Mouse (Mus musculus): ENCODE data around the gene Casq1. TPM values are rescaled to one million over a fixed set of nuclear protein-coding genes. Genes with fewer than 3 reads are reported as not detected.

Gene Casq1
- not detected for polyA plus RNA-seq (2017; shearing (Covaris generic))

DNA sequence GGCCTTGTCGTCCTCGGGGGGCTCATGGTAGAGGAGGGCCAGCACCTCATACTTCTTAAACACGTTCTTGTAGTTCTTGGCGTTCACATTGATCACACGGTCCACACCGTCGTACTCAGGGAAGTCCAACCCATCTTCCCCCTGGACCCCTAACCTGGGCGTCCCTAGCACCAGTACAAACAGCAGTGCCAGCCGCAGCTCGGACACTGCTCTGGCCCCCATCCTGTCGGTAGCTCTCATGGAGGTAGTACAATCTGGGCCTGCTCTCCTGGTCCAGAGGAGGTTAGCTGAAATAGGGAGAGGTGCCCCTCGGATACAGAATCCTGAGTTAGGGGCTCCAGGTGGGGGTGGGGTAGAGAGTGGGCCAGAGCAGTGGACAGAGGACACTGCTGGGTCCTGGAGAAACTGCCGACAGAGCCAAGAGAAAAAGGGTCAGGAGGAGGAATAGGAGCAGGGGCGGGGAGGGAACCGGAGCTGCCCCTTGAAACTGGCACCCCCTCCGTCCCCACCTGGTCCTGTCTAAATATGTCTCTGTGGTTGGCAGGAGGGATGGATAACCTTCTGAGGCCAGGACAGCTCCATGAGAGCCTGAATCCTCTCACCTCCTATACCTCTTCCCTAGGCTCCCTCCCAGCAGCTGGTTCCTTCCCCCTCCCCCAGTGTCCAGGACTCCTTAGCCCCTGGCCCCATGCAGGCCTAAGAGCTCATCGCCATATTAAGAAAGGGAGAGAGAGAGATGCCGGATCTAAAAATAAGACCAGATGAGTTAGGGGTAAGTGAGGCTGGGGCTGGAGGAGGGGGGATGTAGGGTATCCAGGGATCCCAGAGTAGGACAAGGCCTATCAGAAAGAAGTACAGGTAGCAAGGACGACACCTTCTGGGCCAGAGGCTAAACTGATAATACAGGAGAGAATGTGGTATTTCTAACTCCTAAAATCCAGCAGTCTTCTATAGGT is at the start of gene Casq1:
Gene Casq1 (minus strand): TSS at position 418 of the 956 bp plus-strand sequence.

DNA sequence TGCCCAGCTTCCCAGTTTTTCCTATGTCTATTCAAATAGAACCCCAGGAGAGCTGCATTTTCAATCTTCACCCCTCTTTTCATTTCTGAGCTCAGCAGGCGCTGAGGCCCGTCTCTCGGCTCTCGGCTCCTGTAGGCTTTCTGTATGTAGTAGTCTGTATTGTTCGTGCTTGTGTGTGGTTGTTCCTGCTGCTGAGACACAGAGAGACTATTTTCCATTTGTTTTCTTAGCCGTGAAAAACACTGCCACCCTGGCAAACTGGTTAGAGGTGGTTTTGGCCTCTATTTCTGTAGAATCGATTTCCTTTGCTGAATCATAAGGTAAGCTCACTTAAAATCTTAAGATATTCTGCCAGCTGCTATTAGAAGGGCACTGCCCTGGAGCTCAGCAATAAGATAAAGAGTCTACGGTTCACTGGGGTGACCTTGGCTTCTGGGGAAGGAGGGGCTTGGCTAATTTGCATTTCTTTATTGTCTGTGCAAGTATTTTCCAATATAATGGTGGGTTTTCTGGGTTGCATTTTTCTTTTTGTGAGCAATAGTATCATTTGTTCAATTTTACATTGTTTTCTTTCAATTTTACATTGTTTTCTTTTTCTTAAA is 41.9 kb upstream of the Casq1 start, which contains the start of gene Igsf8:
Gene Igsf8 (plus strand): TSS at position 165 of the 602 bp plus-strand sequence.

DNA sequence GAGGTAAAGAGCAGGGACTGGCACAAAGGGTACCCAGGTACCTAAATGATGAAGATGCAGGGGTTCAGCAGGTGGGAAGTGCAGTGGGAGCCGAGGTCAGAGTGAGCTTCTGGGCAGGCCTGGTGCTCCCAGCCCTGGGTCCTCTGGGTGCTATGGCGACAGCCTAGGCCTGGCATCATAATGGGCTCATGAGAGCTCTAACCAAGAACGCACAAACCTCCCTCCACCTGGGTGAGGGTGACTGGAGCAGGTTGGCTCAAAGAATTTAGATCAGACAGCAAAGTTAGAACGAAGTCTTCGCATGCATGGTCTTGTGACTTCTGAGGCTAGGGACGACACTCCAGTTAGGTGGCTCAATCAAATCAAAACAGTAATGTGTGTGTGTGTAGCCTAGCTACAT is 38.6 kb upstream of the Casq1 start, which contains the start of gene Atp1a4:
Gene Atp1a4 (minus strand): TSS at position 101 of the 400 bp plus-strand sequence.

DNA sequence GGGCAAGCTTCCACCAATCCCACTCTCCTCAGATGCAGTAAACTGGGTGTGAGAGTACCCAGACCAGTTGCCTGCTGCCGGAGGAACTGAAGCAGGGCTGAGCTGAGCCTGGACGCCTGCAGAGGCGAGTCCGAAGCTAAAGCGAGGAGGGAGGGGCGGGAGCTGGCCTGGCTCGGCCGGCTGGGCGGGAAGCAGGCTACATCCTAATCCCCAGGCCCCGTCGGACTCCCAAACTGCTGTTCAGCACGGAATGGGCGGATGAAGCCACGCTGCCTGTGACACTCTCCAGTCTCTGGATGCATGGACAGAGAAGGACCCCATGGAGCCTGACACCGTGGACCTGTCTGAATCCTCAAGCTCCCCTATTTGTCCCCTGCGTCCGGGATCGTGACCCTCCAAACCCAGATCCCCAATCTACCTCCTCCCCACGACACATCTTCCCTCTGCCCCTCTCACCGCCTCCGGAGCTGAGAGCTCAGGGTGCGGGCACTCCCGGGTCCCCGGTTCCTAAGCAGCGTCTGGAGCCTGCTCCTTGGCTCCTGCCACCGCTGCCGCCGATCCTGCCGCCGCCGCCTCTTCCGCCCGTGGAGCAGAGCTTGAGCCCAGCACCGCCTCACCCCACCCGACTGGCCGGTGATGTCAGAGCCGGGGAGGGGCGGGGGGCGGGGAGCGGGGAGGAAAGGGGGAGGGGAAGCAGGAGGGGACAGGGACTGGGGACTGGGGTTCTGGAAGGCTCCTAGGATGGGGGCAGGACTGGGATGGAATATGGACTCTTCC is 13.3 kb downstream of the Casq1 start, which contains the start of gene Pea15a:
Gene Pea15a (minus strand): TSS at position 664 of the 777 bp plus-strand sequence.

Other genes with a start within 250 kb of the Casq1 start
- gene Vangl2, start 191.4 kb downstream of the Casq1 start, polyA plus RNA-seq (2017; shearing (Covaris generic)) = 2.1 TPM
- not detected for gene Nhlh1, start 162.3 kb downstream of the Casq1 start, polyA plus RNA-seq (2017; shearing (Covaris generic))
- 315 TPM for gene Copa, start 137.3 kb downstream of the Casq1 start, polyA plus RNA-seq (2017; shearing (Covaris generic))
- 167 TPM for gene Ncstn, start 137.1 kb downstream of the Casq1 start, polyA plus RNA-seq (2017; shearing (Covaris generic))
- 59.9 TPM for gene Pex19, start 93.1 kb downstream of the Casq1 start, polyA plus RNA-seq (2017; shearing (Covaris generic))
- 189 TPM for gene Dcaf8, start 71.8 kb downstream of the Casq1 start, polyA plus RNA-seq (2017; shearing (Covaris generic))
- gene Pea15a, start 13.1 kb downstream of the Casq1 start, polyA plus RNA-seq (2017; shearing (Covaris generic)) = 82.7 TPM
- not detected for gene Atp1a4, start 38.5 kb upstream of the Casq1 start, polyA plus RNA-seq (2017; shearing (Covaris generic))
- 41.7 TPM for gene Igsf8, start 41.8 kb upstream of the Casq1 start, polyA plus RNA-seq (2017; shearing (Covaris generic))
- 0.06 TPM for gene Atp1a2, start 78.2 kb upstream of the Casq1 start, polyA plus RNA-seq (2017; shearing (Covaris generic))
- gene Kcnj9, start 109.5 kb upstream of the Casq1 start, polyA plus RNA-seq (2017; shearing (Covaris generic)) = 0.12 TPM
- 0.09 TPM for gene Kcnj10, start 121.3 kb upstream of the Casq1 start, polyA plus RNA-seq (2017; shearing (Covaris generic))
- gene Pigm, start 156.7 kb upstream of the Casq1 start, polyA plus RNA-seq (2017; shearing (Covaris generic)) = 11.8 TPM